Mouse (Mus musculus) cortical plate, adult 2 months (tissue): ENCODE measurements at regions not wholly inside any gene's neighbourhood (a gene's known extent, or its start where the extent isn't known, plus 50 kb on each side); places are given as distances from the start of the nearest gene placed in this dataset.

ENCODE experiments used
- CTCF ChIP-seq: fragments of 200-500 bp; IDR thresholded peaks from 2 replicates; pipeline ENCODE4 v1.5.1; 2011; ENCODE audit warnings: mild to moderate bottlenecking, control low read depth, low read length; ENCODE audit not compliant: insufficient read depth; ENCODE audit errors: extremely low read depth
- POLR2A ChIP-seq: fragments of 200-500 bp; IDR thresholded peaks from 2 replicates; pipeline ENCODE4 v1.6.1; 2011; ENCODE audit warnings: mild to moderate bottlenecking, low read length, control low read depth; ENCODE audit not compliant: insufficient read depth; ENCODE audit errors: extremely low read depth

GRCm38 (mm10) chr11:111539960-111540359, 474.0 kb downstream of the Kcnj2 start:
- no peak for TF ChIP-seq POLR2A
- TF ChIP-seq CTCF: no peak
